Mouse (Mus musculus) MEL (cell line): Measurements from ENCODE around the gene Rabep2. TPM values are rescaled to one million over a fixed set of nuclear protein-coding genes. Genes with fewer than 3 reads are reported as not detected.

Source experiments
- DNase-seq: peaks from one replicate; pipeline ENCODE4 v3.0.0; 2011; ENCODE audit warnings: low read depth, low spot score
- H3K27ac ChIP-seq: 2 replicates; pipeline ENCODE4 v1.5.1; 2012; ENCODE audit warnings: low read depth, mild to moderate bottlenecking, control low read depth, low read length, moderate library complexity; ENCODE audit not compliant: control insufficient read depth
- H3K27me3 ChIP-seq, 2 experiments: fragments of 150-350 bp in 1 of 2; sonication (generic) in 1 of 2; 2 replicates each; pipeline ENCODE4 v1.6.1; 2012; ENCODE audit warnings: low read length in 2 of 2, mild to moderate bottlenecking in 2 of 2, improper control_type of control experiment in 1 of 2, moderate library complexity in 1 of 2; ENCODE audit not compliant: insufficient read depth in 2 of 2, control insufficient read depth in 1 of 2
- H3K36me3 ChIP-seq, 2 experiments: 2 replicates each; pipeline ENCODE4 v1.6.1; 2012 to 2014; ENCODE audit warnings: low read length in 2 of 2, improper control_type of control experiment in 1 of 2, inconsistent platforms in 1 of 2, mild to moderate bottlenecking in 1 of 2; ENCODE audit not compliant: insufficient read depth in 2 of 2, control insufficient read depth in 1 of 2
- H3K4me1 ChIP-seq, 2 experiments: fragments of 150-350 bp in 1 of 2; sonication (generic) in 1 of 2; 2 replicates each; pipeline ENCODE4 v1.6.1; 2012; ENCODE audit warnings: low read length in 2 of 2, improper control_type of control experiment in 1 of 2, mild to moderate bottlenecking in 1 of 2; ENCODE audit not compliant: insufficient read depth in 2 of 2, control insufficient read depth in 1 of 2
- H3K4me3 ChIP-seq, 2 experiments: fragments of 150-350 bp in 1 of 2; sonication (generic) in 1 of 2; 2 replicates each; pipeline ENCODE4 v1.5.1; 2012; ENCODE audit warnings: low read depth in 2 of 2, low read length in 2 of 2, mild to moderate bottlenecking in 2 of 2, moderate library complexity in 2 of 2, control low read depth in 1 of 2, improper control_type of control experiment in 1 of 2; ENCODE audit not compliant: control insufficient read depth in 1 of 2, insufficient read depth in 1 of 2
- H3K79me2 ChIP-seq: 2 replicates; pipeline ENCODE4 v1.6.1; 2012; ENCODE audit warnings: mild to moderate bottlenecking, low read length, moderate library complexity; ENCODE audit not compliant: control insufficient read depth, poor library complexity, insufficient read depth
- H3K9ac ChIP-seq: 2 replicates; pipeline ENCODE4 v1.6.1; 2012; ENCODE audit warnings: low read depth, mild to moderate bottlenecking, control low read depth, low read length, moderate library complexity; ENCODE audit not compliant: control insufficient read depth, poor library complexity, severe bottlenecking
- H3K9me3 ChIP-seq: fragments of 150-350 bp; sonication (generic); replicated peaks from 2 replicates; pipeline ENCODE4 v1.6.1; 2012; ENCODE audit warnings: mild to moderate bottlenecking, low read length, improper control_type of control experiment, moderate library complexity; ENCODE audit not compliant: insufficient read depth
- ETS1 ChIP-seq: IDR thresholded peaks from 2 replicates; pipeline ENCODE4 v1.6.1; 2012; ENCODE audit warnings: low read depth, mild to moderate bottlenecking, inconsistent platforms, low read length, improper control_type of control experiment, moderate library complexity
- GABPA ChIP-seq: IDR thresholded peaks from 2 replicates; pipeline ENCODE4 v1.6.1; 2012; ENCODE audit warnings: low read depth, mild to moderate bottlenecking, inconsistent platforms, low read length, improper control_type of control experiment, moderate library complexity
- JUND ChIP-seq: IDR thresholded peaks from 2 replicates; pipeline ENCODE4 v1.6.1; 2011; ENCODE audit warnings: low read depth, mild to moderate bottlenecking, improper control_type of control experiment, low read length
- KAT2A ChIP-seq: conservative IDR thresholded peaks from 2 replicates; pipeline ENCODE4 v1.6.1; 2012; ENCODE audit warnings: low read depth, low read length, improper control_type of control experiment, inconsistent platforms
- MAFK ChIP-seq: IDR thresholded peaks from 2 replicates; pipeline ENCODE4 v1.6.1; 2011; ENCODE audit warnings: low read depth, mild to moderate bottlenecking, low read length, improper control_type of control experiment, borderline replicate concordance
- MAX ChIP-seq: IDR thresholded peaks from 2 replicates; pipeline ENCODE4 v1.6.1; 2011; ENCODE audit warnings: low read length, improper control_type of control experiment
- MXI1 ChIP-seq: IDR thresholded peaks from 2 replicates; pipeline ENCODE4 v1.6.1; 2011; ENCODE audit warnings: mild to moderate bottlenecking, low read depth, low read length, improper control_type of control experiment
- MYB ChIP-seq: IDR thresholded peaks from 2 replicates; pipeline ENCODE4 v1.6.1; 2011; ENCODE audit warnings: mild to moderate bottlenecking, low read depth, low read length, improper control_type of control experiment
- NELFE ChIP-seq: IDR thresholded peaks from 2 replicates; pipeline ENCODE4 v1.6.1; 2011; ENCODE audit warnings: low read depth, low read length, improper control_type of control experiment
- NRF1 ChIP-seq: IDR thresholded peaks from 2 replicates; pipeline ENCODE4 v1.6.1; 2014; ENCODE audit warnings: low read depth, mild to moderate bottlenecking, inconsistent platforms, low read length, improper control_type of control experiment, moderate library complexity; ENCODE audit not compliant: poor library complexity, insufficient read depth, severe bottlenecking
- POLR2AphosphoS2 ChIP-seq: IDR thresholded peaks from 2 replicates; pipeline ENCODE4 v1.6.1; 2011; ENCODE audit warnings: low read length, improper control_type of control experiment
- POLR2AphosphoS5 ChIP-seq: IDR thresholded peaks from 2 replicates; pipeline ENCODE4 v1.6.1; 2012; ENCODE audit warnings: low read depth, borderline replicate concordance, mild to moderate bottlenecking, inconsistent platforms, low read length, moderate library complexity, mixed read lengths
- RAD21 ChIP-seq: IDR thresholded peaks from 2 replicates; pipeline ENCODE4 v1.6.1; 2011; ENCODE audit warnings: mild to moderate bottlenecking, low read depth, low read length, improper control_type of control experiment
- RCOR1 ChIP-seq: IDR thresholded peaks from 2 replicates; pipeline ENCODE4 v1.6.1; 2012; ENCODE audit warnings: low read depth, mild to moderate bottlenecking, inconsistent platforms, low read length, improper control_type of control experiment
- SMC3 ChIP-seq: IDR thresholded peaks from 2 replicates; pipeline ENCODE4 v1.6.1; 2011; ENCODE audit warnings: low read depth, low read length, improper control_type of control experiment
- TCF12 ChIP-seq: IDR thresholded peaks from 2 replicates; pipeline ENCODE4 v1.6.1; 2014; ENCODE audit warnings: low read depth, mild to moderate bottlenecking, inconsistent platforms, low read length, improper control_type of control experiment, moderate library complexity
- USF2 ChIP-seq, 2 experiments: IDR thresholded peaks; 2 replicates each; pipeline ENCODE4 v1.6.1; 2011 to 2012; ENCODE audit warnings: improper control_type of control experiment in 2 of 2, low read length in 2 of 2, borderline replicate concordance in 1 of 2, inconsistent platforms in 1 of 2, low read depth in 1 of 2, mild to moderate bottlenecking in 1 of 2; ENCODE audit not compliant: insufficient read depth in 1 of 2
- ZKSCAN1 ChIP-seq: IDR thresholded peaks from 2 replicates; pipeline ENCODE4 v1.6.1; 2012; ENCODE audit warnings: low read depth, mild to moderate bottlenecking, inconsistent platforms, low read length, improper control_type of control experiment, moderate library complexity
- ZMIZ1 ChIP-seq: IDR thresholded peaks from 2 replicates; pipeline ENCODE4 v1.6.1; 2012; ENCODE audit warnings: low read depth, mild to moderate bottlenecking, inconsistent platforms, low read length, improper control_type of control experiment, moderate library complexity
- ZNF384 ChIP-seq: IDR thresholded peaks from 2 replicates; pipeline ENCODE4 v1.6.1; 2012; ENCODE audit warnings: low read depth, mild to moderate bottlenecking, inconsistent platforms, low read length, improper control_type of control experiment
- polyA plus RNA-seq, 2 experiments: library from polyadenylated mRNA; stranded (reverse) in 1 of 2; unstranded in 1 of 2; fragments of >175 nt in 1 of 2; fragments of >200 nt in 1 of 2; gene quantifications; 2 replicates each; pipeline versions ENCODE4 v1.2.1 to v1.2.4; 2012; ENCODE audit warnings: low replicate concordance in 2 of 2, low read depth in 1 of 2; ENCODE audit not compliant: insufficient read length in 2 of 2, insufficient read depth in 1 of 2, missing spikeins in 1 of 2
- total RNA-seq: library from RNA; depleted of rRNA; stranded (reverse); fragments of 300-350 nt; gene quantifications from 2 replicates; pipeline ENCODE4 v1.2.3, GENCODE M21; 2012

Gene Rabep2
- total and polyA plus RNA-seq, 3 experiments = 12.9 to 16.2 TPM; not detected in 1

GRCm38 (mm10) chr7:126464121-126464520 is 35.6 kb downstream of the Rabep2 start:
- no peaks in the 10 kb centered on the region for H3K9me3 ChIP-seq
- H3K27ac ChIP-seq = no peak overlapping the region
- H3K4me1 ChIP-seq = peaks cover 10 to 19% of the 10 kb centered on the region in 2 experiments
- H3K79me2 ChIP-seq = no peaks in the 10 kb centered on the region
- peak overlapping the region; percentile 17; the same call in 1 of the 2 replicates for H3K9ac ChIP-seq
- H3K36me3 ChIP-seq = peaks cover 1 to 17% of the 10 kb centered on the region in 2 experiments; a peak in 3 of 4 replicates
- TF ChIP-seq POLR2AphosphoS2 (no peak), ETS1 (no peak), ZKSCAN1 (no peak), KAT2A (no peak), ZNF384 (no peak), NELFE (no peak), RCOR1 (no peak), NRF1 (no peak), SMC3 (no peak), RAD21 (no peak), MAFK (no peak), TCF12 (no peak)
- TF ChIP-seq, all 39 proteins: peak for 0
- Histone ChIP-seq H3K4me3 (no peak overlapping the region), H3K27me3 (no peaks in the 10 kb centered on the region)
- peak; percentile 63 for DNase-seq

GRCm38 (mm10) chr7:126464836-126465235 is 36.3 kb downstream of the Rabep2 start:
- Histone ChIP-seq H3K4me1 (peaks cover 13 to 26% of the 10 kb centered on the region in 2 experiments), H3K79me2 (no peaks in the 10 kb centered on the region), H3K9ac (no peak overlapping the region), H3K27ac (no peak overlapping the region), H3K9me3 (no peaks in the 10 kb centered on the region), H3K36me3 (peaks cover 1 to 23% of the 10 kb centered on the region in 2 experiments; a peak in 3 of 4 replicates), H3K27me3 (no peaks in the 10 kb centered on the region), H3K4me3 (no peak overlapping the region)
- TF ChIP-seq MAX (no peak), ZNF384 (no peak), SMC3 (no peak), MYB (no peak), ETS1 (no peak), MXI1 (no peak), GABPA (no peak), JUND (no peak), USF2 (IDR thresholded peaks at IDR 0.05; ENCODE audit: borderline replicate concordance in 1 of 2, insufficient read depth in 1 of 2, low read depth in 1 of 2, low read length in 2 of 2) (no peak), RCOR1 (no peak), POLR2AphosphoS5 (no peak), POLR2AphosphoS2 (no peak), ZMIZ1 (no peak), KAT2A (no peak), NRF1 (no peak), NELFE (no peak)
- DNase-seq = no peak
